Mouse (Mus musculus) mature B cell (primary cell): ENCODE measurements around the gene Deaf1.
"Not testable (repeated sequence)": the region's sequence is repeated elsewhere in the genome, so short reads cannot be mapped to it uniquely, and the experiment has no call there.

Experiments
- in situ Hi-C: fragments of 300-500 bp; cut with MboI; formaldehyde crosslinking; loops from 2 replicates; pipeline ENCODE4 v1.14.3; 2019

The Deaf1 gene

DNA sequence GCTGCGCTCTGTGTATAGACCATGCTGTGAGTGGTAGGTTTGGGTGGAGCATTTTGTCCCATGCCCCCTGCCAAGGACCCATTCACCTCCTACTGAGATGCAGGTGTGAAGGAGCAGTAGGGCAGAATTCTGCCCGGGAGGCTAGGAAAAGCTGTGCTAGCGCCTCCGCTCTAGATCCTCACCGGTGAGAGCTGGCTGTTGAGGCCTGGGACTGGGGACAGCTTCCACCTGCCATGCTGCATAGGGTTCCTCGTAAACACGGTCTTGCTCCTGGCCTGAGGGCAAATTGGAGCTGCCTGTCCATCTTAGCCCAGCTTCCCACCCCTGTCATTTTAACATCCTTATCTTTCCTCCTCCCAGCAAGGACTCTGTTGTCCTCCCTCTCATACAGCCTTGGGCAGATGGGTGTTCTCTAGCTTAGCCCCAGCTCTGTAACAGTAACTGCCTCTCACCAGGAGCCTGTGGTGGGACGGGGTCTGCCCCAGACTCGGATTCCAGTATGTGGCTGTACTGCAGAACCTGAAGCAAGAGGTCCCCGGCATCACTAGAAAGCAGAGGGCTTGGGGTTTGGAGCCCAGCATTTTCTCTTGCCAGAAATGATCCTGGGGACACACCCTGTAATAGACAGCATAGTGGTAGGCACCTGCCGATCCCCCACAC lies 63.3 kb downstream of the Deaf1 start:
- in situ Hi-C loops: no loop called here

DNA sequence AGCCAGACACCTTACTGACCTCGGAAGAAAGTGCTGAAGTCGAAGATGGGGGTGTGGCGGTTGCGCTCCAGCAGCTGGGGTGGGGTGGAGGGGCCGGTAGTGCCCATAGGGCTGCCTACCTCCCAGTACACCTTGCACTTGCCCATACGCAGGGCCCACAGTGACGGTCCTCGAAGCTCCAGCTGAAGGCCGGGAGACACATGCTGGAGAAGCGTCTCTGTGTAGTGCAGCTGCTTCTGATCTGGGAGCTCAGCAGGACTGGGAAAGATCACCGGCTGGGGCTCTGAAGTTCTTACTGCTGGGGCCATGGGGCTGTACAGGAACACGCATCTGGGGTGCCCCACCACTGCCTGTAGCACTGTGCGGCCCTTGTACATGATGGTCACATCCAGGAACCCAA lies 63.9 kb downstream of the Deaf1 start:
- in situ Hi-C loops: no loop called here

GRCm38 (mm10) chr7:141261480-141261879 lies 66.0 kb downstream of the Deaf1 start:
- in situ Hi-C loops: no loop called here

DNA sequence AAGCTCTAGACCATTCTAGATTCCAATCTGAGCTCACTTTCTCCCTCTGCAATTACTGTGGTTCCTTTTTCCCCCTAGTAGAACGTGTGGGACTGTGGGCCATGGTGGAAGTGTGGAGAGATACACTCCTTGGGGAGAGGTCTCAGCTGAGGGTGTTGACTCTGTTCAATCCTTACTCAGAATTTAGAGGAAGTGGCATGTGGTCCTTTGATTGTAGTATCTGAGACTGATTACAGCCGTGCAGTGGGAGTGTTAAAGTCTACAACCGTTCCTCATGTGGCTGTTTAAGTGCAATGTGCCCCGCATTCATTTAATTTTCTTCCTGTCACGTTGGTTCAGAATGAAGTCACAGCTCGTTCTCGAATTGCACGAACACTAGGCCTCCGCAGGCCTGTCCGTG lies 71.3 kb downstream of the Deaf1 start:
- in situ Hi-C loops: no loop called here

DNA sequence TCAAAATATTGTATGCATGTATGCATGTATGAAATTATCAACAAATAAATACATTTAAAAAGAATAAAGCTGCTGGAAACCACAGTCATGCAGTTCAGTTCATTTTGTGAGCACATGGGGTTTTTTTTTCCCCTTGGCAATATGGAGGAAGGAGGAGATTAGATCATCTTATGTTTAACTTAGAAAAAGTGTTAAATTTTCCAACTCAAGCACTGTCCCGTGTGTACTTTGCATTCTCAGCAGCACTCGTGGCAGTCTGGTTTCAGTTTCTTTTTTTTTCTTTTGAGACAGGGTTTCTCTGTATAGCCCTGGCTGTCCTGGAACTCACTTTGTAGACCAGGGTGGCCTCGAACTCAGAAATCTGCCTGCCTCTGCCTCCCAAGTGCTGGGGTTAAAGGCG lies 77.0 kb downstream of the Deaf1 start:
- in situ Hi-C loops: not testable (repeated sequence)
